Mouse (Mus musculus) liver, embryonic 11.5 days (tissue): ENCODE measurements around the gene Eif3d. TPM values are rescaled to one million over a fixed set of nuclear protein-coding genes. Genes with fewer than 3 reads are reported as not detected.
"Not testable (repeated sequence)": the region's sequence is repeated elsewhere in the genome, so short reads cannot be mapped to it uniquely, and the experiment has no call there.

Experiments used
- ATAC-seq: fragments of 200-750 bp; cut with Nextera tagmentation; replicated peaks from 2 replicates; pipeline ENCODE4 v1.8.0; 2017; ENCODE audit warnings: moderate number of reproducible peaks, mild to moderate bottlenecking, moderate TSS enrichment, moderate library complexity; ENCODE audit not compliant: low FRiP score
- DNase-seq: peaks from one replicate; pipeline ENCODE4 v3.0.0-alpha.2; 2017; ENCODE audit warnings: low spot score
- H3K27ac ChIP-seq: fragments of 300-500 bp; sonication (generic); 2 replicates; pipeline ENCODE4 v1.5.1; 2014; ENCODE audit warnings: mild to moderate bottlenecking, low read depth, low read length, control low read depth
- H3K27me3 ChIP-seq: fragments of 300-500 bp; sonication (generic); replicated peaks from 2 replicates; pipeline ENCODE4 v1.6.1; 2014; ENCODE audit warnings: low read length, mixed read lengths; ENCODE audit not compliant: control insufficient read depth, insufficient read depth
- H3K36me3 ChIP-seq: fragments of 300-500 bp; sonication (generic); 2 replicates; pipeline ENCODE4 v1.6.1; 2014; ENCODE audit warnings: mild to moderate bottlenecking, low read length, moderate library complexity, mixed read lengths; ENCODE audit not compliant: control insufficient read depth, insufficient read depth
- H3K4me1 ChIP-seq: fragments of 300-500 bp; sonication (generic); replicated peaks from 2 replicates; pipeline ENCODE4 v1.6.1; 2014; ENCODE audit warnings: low read length, mixed read lengths; ENCODE audit not compliant: control insufficient read depth, insufficient read depth
- H3K4me2 ChIP-seq: fragments of 300-500 bp; sonication (generic); 2 replicates; pipeline ENCODE4 v1.6.1; 2014; ENCODE audit warnings: mild to moderate bottlenecking, control low read depth, moderate library complexity
- H3K4me3 ChIP-seq: fragments of 300-500 bp; sonication (generic); 2 replicates; pipeline ENCODE4 v1.5.1; 2014; ENCODE audit warnings: low read depth, low read length, control low read depth
- H3K9ac ChIP-seq: fragments of 300-500 bp; sonication (generic); 2 replicates; pipeline ENCODE4 v1.6.1; 2014; ENCODE audit warnings: low read depth, low read length, control low read depth
- H3K9me3 ChIP-seq: fragments of 300-500 bp; sonication (generic); 2 replicates; pipeline ENCODE4 v1.6.1; 2016; ENCODE audit warnings: low read length, inconsistent platforms, mixed read lengths; ENCODE audit not compliant: control insufficient read depth
- WGBS: fragments of 180-500 bp; shearing (Covaris S2); extraction: QIAGEN DNeasy Blood & Tissue Kit; methylation state at CpG from one replicate; pipeline ENCODE4 v1.1.7; 2014; 5-methylcytosine and 5-hydroxymethylcytosine counted together
- polyA plus RNA-seq: library from polyadenylated mRNA; unstranded; fragments of >200 nt; fragmentation: Nextera tagmentation; extraction: Ambion mirVana; gene quantifications from 2 replicates; pipeline ENCODE4 v1.2.1, GENCODE M21; 2014

Gene Eif3d
- polyA plus RNA-seq, result 327 and 368 TPM in 2 replicates

DNA sequence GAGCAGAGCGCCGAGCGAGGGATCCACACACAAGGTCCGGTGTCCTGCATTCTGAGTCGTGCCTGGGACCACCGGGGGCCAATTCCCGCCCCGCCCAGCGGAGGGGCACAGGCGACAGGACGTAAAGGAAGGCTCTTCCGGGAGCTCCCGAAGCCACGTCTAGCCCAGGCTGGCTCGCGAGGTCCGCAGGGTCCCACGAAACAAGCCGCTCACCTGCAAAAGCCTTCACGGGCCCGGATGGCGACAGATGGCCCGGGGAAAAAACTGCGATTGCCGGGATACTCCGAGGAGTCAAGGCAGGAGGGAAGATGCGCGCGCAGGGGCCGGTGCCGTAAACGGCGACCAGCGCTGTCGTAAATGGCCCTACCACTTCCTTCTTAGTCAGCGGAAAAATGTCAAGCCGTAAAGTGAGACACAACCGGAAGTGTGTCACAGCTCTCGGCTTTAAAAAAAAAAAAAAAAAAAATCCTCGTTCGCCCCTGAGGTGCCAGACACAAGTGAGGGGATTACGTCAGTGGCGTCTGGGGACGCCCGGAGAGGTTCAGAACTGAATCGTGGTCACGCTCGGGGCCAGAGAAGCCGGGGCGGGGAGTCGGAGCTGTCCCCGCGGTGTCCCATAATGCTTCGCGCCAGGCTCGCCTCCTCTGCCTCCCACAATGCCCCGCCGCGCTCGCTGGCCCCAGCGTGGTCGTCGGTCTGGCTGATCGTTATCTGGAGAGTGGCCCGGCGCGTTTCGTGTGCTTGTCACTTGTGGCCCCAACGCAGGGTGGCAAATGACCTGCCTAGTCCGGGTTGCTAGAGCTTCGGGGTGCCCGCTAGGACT, at the start of gene Eif3d:
Gene Eif3d, minus strand, starts transcription at position 344 of the 823 bp plus-strand sequence.
- ATAC-seq, result peak; percentile 69
- peak within 1 kb of the TSS; percentile 91 for H3K4me3 ChIP-seq
- H3K9ac ChIP-seq, result peak within 1 kb of the TSS; percentile 97
- no peaks in the 10 kb centered on the region for H3K9me3 ChIP-seq
- H3K36me3 ChIP-seq, result peaks cover 26% of the 10 kb centered on the region
- H3K27ac ChIP-seq, result peak within 1 kb of the TSS; percentile 99
- peak within 1 kb of the TSS; percentile 88 for H3K4me2 ChIP-seq
- H3K27me3 ChIP-seq, result no peaks in the 10 kb centered on the region
- peaks cover 32% of the 10 kb centered on the region for H3K4me1 ChIP-seq
- under 1% methylated on average over 72 of the region's 72 CpGs for WGBS
- DNase-seq, result peak; percentile 96

DNA sequence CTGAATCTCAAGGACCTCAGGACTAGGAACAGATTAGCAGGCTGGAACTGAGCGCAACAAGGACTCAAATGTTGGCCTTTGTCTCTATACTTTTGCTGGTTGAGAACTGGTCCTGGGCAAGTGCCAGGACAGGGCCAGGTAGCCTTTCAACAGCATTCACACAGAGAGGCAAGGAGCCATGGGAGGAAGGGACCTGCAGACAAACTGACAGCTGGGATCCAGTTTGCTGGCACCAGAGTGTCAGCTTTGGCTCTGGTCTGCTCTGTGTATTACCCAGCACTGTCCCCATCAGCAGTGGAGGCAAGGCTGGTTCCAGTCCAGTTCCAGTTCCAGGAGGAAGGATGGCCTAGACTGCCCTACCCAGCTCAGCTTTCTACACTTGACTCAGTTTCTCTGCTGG, 43.4 kb upstream of the Eif3d start:
- H3K4me1 ChIP-seq, result no peaks in the 10 kb centered on the region
- no peak overlapping the region for H3K4me2 ChIP-seq
- no peaks in the 10 kb centered on the region for H3K9me3 ChIP-seq
- H3K4me3 ChIP-seq, result no peak overlapping the region
- H3K27ac ChIP-seq, result no peak overlapping the region
- H3K36me3 ChIP-seq, result no peaks in the 10 kb centered on the region
- WGBS, result 82% methylated on average over 1 of the region's 1 CpGs
- no peak overlapping the region for H3K9ac ChIP-seq
- H3K27me3 ChIP-seq, result no peaks in the 10 kb centered on the region
- no peak for DNase-seq
- ATAC-seq, result no peak

DNA sequence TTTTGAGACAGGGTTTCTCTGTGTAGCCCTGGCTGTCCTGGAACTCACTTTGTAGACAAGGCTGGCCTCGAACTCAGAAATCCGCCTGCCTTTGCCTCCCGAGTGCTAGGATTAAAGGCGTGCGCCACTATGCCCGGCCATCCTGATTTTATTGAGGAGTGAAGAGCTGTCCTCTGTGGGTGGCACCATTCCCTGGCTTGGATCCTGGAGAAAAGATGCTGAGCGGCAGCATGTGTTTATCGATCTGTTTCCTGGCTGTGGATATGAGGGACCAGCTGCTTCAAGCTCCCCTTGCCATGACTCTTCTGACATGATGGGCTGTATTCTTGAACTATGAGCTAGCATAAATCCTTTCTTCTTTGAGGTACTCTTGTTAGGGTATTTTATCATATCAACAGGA, 37.6 kb upstream of the Eif3d start:
- not testable (repeated sequence) for DNase-seq, H3K4me3 ChIP-seq, H3K9ac ChIP-seq, H3K4me1 ChIP-seq, H3K27me3 ChIP-seq, ATAC-seq, H3K9me3 ChIP-seq, H3K36me3 ChIP-seq, H3K4me2 ChIP-seq, H3K27ac ChIP-seq
- 82% methylated on average over 8 of the region's 8 CpGs for WGBS

DNA sequence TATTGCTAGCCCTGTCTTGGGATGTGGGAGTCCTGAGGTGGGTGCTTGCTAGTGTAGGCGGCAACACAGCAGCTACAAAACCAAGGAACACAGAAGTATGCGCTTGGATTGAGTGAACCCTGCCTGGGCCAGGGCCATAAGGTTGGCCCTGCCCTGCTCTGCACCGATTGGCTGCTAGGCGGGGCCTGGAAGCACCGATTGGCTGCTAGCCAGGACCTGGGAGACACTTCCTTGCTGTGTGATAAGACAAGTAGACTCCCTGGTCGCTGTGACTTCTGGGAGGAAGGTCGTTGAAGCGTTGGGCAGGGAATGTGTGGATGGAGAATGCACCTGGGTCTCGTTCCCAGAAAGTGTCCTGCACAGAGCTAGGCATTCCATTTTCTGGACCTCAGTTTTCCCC, 33.3 kb upstream of the Eif3d start:
- H3K27ac ChIP-seq, result no peak overlapping the region
- H3K4me1 ChIP-seq, result no peaks in the 10 kb centered on the region
- no peak overlapping the region for H3K4me3 ChIP-seq
- no peaks in the 10 kb centered on the region for H3K36me3 ChIP-seq
- no peak for DNase-seq
- WGBS, result 42% methylated on average over 9 of the region's 9 CpGs
- no peaks in the 10 kb centered on the region for H3K9me3 ChIP-seq
- 0 out of 2 replicates have a peak, but pooled peaks cover 4% of the 10 kb centered on the region for H3K27me3 ChIP-seq
- H3K9ac ChIP-seq, result no peak overlapping the region
- peak; percentile 76; the same call in 1 of the 2 replicates for ATAC-seq
- H3K4me2 ChIP-seq, result no peak overlapping the region

DNA sequence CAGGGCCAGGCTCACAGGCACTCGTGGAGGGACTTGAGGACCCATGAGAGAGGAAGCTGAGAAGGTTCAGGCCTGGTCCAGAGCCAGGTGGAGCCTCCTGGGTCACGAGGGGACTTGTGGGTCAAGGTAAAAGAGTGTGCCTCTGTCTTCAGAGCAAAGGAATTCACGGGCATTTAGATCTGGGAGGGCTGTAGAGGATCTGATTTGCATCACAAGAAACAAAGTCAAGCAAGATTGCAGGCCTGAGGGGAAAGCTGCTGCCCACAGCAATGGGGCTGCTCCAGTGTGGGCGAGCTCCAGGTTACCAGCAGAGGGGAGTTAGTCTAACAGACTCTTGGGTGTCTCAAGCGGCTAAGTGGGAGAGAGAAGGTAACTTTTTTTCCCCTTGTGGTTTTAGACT, 30.8 kb upstream of the Eif3d start:
- Histone ChIP-seq H3K4me2 (no peak overlapping the region), H3K27ac (no peak overlapping the region), H3K4me3 (no peak overlapping the region), H3K27me3 (peaks cover 4% of the 10 kb centered on the region; the same call in 1 of the 2 replicates), H3K36me3 (no peaks in the 10 kb centered on the region), H3K4me1 (no peaks in the 10 kb centered on the region), H3K9me3 (no peaks in the 10 kb centered on the region), H3K9ac (no peak overlapping the region)
- DNase-seq, result no peak
- no peak for ATAC-seq
- WGBS, result 34% methylated on average over 5 of the region's 5 CpGs

DNA sequence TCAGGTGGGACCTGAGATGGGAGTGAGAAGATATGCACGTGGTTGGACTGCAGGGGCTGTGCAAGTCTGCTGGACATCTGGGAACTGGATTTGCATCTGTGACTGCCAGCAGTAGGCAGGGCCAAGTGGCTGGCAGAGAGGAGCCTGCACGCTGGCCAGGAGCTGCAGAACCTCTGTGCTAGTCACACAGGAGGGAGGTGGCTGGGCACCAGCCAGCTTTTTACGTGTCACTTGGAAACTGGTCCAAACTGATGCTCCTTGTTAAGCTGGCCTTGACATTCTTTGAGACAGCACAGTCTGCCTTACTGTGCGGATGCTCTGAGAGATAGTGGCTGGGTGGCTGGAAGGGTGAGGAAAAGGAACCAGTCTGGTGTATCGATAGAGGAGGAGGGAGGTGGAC, 17.9 kb upstream of the Eif3d start:
- Histone ChIP-seq H3K4me3 (no peak overlapping the region), H3K4me1 (no peaks in the 10 kb centered on the region), H3K9ac (no peak overlapping the region), H3K9me3 (no peaks in the 10 kb centered on the region), H3K36me3 (no peaks in the 10 kb centered on the region), H3K4me2 (no peak overlapping the region), H3K27ac (no peak overlapping the region), H3K27me3 (no peaks in the 10 kb centered on the region)
- WGBS, result 57% methylated on average over 5 of the region's 5 CpGs
- ATAC-seq, result no peak
- DNase-seq, result no peak

DNA sequence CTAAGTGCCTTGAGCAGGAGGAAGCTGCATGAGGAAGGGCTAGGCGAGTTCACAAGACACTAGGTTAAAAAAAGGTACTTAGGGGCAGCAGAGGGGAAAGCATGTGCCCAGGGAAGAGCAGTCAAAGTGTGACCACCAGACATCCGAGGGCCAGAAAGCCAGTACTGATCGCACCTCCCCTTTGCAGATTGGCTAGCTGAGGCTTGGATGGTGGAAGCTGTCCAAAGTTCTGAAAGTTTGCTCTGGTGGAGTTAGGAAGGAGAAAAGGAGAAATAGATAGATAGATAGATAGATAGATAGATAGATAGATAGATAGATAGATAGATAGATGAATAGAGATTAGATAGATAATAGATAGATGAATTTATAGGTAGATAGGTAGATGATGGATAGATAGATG, 12.8 kb upstream of the Eif3d start:
- DNase-seq, result no peak
- WGBS, result 27% methylated on average over 3 of the region's 3 CpGs
- no peak overlapping the region for H3K4me3 ChIP-seq
- H3K4me1 ChIP-seq, result no peaks in the 10 kb centered on the region
- no peak overlapping the region for H3K27ac ChIP-seq
- no peak for ATAC-seq
- H3K4me2 ChIP-seq, result no peak overlapping the region
- no peak overlapping the region for H3K9ac ChIP-seq
- peaks cover 6% of the 10 kb centered on the region; the same call in 1 of the 2 replicates for H3K27me3 ChIP-seq
- no peaks in the 10 kb centered on the region for H3K9me3 ChIP-seq
- H3K36me3 ChIP-seq, result no peaks in the 10 kb centered on the region

DNA sequence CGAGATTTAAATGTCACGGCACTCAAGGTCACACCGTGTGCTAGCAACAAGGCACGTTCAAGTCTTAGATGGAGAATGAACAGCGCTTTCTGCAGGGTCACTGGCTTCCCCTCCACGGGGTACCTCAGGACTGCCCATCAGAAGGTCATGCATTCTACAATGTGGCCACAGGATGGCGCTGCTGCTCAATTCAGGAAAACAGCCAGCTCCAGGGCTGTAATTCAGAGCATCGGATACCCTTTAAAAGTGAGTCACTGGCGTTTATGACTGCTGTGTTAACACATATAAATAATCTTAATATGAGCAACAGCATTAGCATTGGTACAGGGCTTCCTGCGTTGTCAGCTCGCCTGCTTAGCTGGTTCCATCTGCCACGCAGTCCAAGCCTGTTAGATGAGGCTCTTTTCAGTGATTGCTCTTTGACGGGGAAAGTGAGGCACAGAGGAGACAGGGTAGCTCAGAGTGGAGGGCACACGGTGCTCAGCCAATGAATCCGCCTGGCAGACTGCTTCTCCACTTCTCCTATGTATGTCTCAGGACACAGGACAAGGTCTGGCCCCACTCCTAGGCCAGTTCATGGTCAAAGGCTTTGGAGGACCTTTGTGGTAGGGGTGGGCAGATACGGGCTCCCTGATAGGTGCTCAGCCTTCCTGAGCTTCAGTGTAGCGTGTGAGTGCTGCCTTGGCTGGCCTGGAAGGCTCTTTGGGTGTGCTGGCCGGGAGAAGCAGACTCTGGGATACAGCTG, 11.8 kb upstream of the Eif3d start:
- Histone ChIP-seq H3K27me3 (peaks cover 6% of the 10 kb centered on the region; the same call in 1 of the 2 replicates), H3K4me1 (no peaks in the 10 kb centered on the region), H3K9ac (no peak overlapping the region), H3K4me3 (no peak overlapping the region), H3K36me3 (no peaks in the 10 kb centered on the region), H3K4me2 (no peak overlapping the region), H3K27ac (no peak overlapping the region), H3K9me3 (no peaks in the 10 kb centered on the region)
- peak; percentile 58 for DNase-seq
- ATAC-seq, result no peak
- WGBS, result 29% methylated on average over 18 of the region's 18 CpGs
